Mouse (Mus musculus) spleen, postnatal 36 days (tissue): ENCODE data around the gene Lrrc75a.
"Not testable (repeated sequence)": the region's sequence is repeated elsewhere in the genome, so short reads cannot be mapped to it uniquely, and the experiment has no call there.

ENCODE experiments used
- DNase-seq, 2 experiments: peaks; one replicate each; pipeline ENCODE4 v3.0.0; 2022; ENCODE audit warnings: low spot score in 2 of 2, mixed read lengths in 1 of 2

Gene Lrrc75a

DNA sequence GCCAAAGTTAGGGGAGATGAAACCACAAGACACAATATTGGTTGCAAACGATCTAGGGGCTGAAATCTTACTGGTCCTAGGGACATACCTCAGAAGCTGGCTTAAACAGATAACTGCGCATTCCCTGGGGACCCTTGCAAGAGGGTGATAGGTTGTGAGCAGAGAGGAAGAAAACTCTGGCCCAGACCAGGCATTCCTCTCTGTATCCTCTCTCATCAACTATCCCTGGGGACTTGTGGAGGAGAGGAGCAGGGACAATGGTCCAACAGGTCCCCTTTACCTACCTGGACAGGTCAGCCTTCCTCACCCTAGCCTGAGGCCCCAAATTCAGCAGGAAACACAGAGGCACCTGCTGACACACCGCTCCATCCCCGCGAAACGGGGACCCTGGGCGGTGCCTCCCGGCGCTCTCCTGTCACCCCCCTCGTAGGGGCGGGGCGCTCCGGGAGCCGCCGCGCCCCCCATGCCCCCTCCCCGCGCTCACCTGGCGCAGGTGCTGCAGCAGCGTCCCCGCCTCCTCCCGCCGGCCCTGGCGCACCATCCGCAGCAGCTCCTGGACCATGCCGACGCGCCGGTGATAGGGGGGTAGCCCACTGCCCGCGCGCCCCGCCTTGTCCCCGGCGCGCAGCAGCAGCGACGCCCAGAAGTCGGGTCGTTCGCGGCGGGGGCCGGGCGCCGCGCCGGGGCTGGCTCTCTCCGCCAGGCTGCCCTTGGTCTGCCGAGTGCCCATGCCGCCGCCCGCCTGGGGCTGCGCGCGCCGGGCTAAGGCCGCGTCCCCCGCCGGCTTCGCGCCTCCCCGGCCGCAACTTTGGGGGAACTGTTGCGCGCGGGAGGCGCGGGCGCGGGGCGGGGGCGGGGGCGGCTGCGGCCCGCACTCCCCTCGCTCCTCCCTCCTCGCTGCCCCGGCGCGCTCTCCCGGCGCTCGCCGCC is at the start of gene Lrrc75a:
Lrrc75a (minus strand) TSS at position 863 of the 930 bp plus-strand sequence.
- DNase-seq = peak in 1 of 2 experiments; percentile 23

DNA sequence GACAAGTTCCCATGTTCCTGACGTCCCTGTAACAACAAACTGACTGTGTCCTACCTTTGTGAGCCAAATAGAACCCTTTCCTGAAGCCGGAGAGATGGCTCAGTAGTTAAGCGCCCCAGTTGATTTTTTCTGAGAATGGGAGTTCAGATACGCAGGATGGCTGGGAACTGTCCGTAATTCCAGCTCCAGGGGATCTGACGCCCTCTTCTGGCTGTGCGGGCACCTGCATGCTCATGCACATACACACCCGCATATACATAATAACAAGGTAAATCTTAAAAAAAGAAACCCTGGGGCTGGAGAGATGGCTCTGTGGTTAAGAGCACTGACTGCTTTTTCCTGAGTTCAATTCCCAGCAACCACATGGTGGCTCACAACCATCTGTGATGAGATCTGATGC is 46.8 kb upstream of the Lrrc75a start:
- DNase-seq = no peak

- DNase-seq = peak in 1 of 2 experiments; percentile 18
Observed at GRCm38 (mm10) chr11:62693299-62694184, 45.2 kb upstream of the Lrrc75a start.

DNA sequence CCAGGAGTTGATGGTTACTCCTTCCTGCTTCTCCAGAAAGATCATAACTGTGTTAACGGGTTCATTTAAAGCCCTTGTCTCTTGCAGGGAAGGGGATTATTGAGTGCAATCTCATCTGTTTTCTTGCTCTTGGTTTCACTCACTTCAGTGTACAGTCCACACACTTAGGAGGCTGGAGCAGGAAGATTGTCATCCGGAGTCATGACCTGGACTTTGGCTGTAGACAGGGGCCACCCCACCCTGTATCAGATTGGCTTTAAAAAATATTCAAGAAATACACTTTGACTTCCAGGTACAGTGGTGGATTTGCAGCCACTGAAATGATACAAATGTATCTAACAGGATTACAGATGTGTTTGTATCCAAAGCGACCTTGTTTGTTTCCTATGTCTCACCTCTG is 43.3 kb upstream of the Lrrc75a start:
- no peak for DNase-seq

GRCm38 (mm10) chr11:62679954-62680353 is 31.6 kb upstream of the Lrrc75a start:
- no peak for DNase-seq

GRCm38 (mm10) chr11:62678778-62679354 is 30.5 kb upstream of the Lrrc75a start:
- DNase-seq = no peak

GRCm38 (mm10) chr11:62676290-62676596 is 27.9 kb upstream of the Lrrc75a start:
- no peak for DNase-seq

DNA sequence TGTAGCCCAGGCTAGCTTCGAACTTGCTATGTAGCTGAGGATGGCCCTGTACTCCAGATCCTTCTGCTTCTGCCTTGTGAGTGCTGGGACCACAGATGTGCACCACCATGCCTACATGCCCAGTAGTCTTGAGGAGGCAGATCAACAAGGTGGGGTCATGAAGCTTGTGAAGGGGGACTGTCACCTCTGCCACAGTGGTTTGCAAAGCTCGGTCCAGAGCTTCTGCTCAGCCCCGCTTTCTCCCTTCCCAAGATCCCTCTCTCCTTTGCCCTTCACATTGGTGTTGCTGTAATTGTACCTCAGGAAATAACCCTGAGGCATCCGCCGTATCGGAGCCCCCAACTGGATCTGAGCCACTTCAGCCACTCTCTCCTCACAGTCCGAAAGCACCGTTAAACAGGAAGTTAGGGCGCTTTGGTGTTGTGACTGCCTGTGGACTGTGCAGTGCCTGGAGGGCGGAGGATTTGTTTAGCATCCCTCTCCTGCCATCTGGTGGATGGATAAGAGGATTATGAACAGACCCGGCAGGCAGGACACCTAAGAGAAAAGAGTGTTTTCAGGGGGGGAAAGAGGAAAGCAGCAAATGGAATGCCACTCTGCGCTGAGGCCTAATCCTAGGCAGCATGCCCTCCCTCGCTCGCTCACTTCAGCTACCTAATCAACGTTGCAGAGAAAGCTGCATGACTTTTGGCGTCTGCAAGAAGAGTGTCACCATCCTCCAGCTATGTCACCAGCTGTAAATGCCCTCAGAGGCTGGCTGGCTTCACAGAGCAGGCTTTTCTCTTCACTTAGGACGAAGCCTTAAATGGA is 27.4 kb upstream of the Lrrc75a start:
- DNase-seq = peak; percentile 55 to 63

GRCm38 (mm10) chr11:62670006-62670405 is 21.7 kb upstream of the Lrrc75a start:
- DNase-seq = no peak

GRCm38 (mm10) chr11:62669471-62669870 is 21.1 kb upstream of the Lrrc75a start:
- no peak for DNase-seq

- no peak for DNase-seq
Observed at GRCm38 (mm10) chr11:62668986-62669385, 20.7 kb upstream of the Lrrc75a start.

GRCm38 (mm10) chr11:62664250-62664649 is 15.9 kb upstream of the Lrrc75a start:
- no peak for DNase-seq

GRCm38 (mm10) chr11:62660885-62661284 is 12.6 kb upstream of the Lrrc75a start:
- DNase-seq = no peak

GRCm38 (mm10) chr11:62652080-62652479 is 3.8 kb upstream of the Lrrc75a start:
- no peak for DNase-seq

DNA sequence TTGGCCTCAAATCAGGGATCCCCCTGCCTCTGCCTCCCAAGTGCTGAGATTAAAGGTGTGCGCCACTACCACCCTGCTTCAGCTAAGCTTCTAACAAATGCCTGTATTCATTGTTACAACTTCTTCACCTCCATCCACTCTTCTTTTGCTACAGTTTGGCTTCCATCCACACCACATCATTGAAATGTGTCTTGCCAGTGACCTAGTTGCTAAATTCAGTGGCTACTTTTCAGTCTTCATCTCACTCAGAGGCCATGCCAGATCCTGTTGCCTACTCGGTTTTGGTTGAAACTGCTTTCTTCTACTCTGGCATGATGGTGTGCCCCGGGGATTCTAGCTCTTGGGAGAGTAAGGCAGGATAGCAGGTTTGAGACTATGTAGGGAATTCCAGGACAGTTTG is 3.2 kb upstream of the Lrrc75a start:
- DNase-seq = no peak

DNA sequence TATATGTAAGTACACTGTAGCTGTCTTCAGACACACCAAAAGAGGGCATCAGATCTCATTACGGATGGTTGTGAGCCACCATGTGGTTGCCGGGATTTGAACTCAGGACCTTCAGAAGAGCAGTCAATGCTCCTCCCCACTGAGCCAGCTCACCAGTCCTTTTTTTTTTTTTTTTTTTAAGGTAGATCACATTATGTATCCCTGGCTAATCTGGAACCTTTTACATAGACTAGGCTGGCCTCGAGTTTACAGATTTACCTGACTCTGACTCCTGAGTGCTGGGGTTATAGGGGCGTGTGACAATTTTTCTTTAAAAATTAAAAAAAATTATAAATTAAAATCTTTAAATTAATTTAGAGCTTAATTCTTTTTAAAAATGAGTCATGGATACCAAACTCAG is 1.5 kb upstream of the Lrrc75a start:
- DNase-seq = not testable (repeated sequence)

- DNase-seq = peak; percentile 91 to 92
Observed at GRCm38 (mm10) chr11:62648591-62649391, 468 bp upstream of the Lrrc75a start, which contains the start of gene Mmgt2. Mmgt2 (plus strand) TSS chr11:62648664.

- no peak for DNase-seq
Observed at GRCm38 (mm10) chr11:62646958-62647515, 1.3 kb downstream of the Lrrc75a start.

- no peak for DNase-seq
Observed at GRCm38 (mm10) chr11:62646495-62646843, 1.9 kb downstream of the Lrrc75a start.
